7 mouse cellular contexts compared by ENCODE assay signal in genomic region chr12:105981121-105981973, GRCm38 (mm10). TPM values are rescaled to one million over a fixed set of nuclear protein-coding genes. Genes with fewer than 3 reads are reported as not detected.
DNase-seq lines count a peak whose midpoint lies in the region; ATAC-seq lines count a peak whose summit lies in the region.

No protein-coding gene starts in this region.

- ATAC-seq in embryonic facial prominence, embryonic 15.5 days (ENCODE audit: insufficient number of reproducible peaks, low FRiP score, low TSS enrichment, low read depth) = no peak

- H3K4me2 ChIP-seq in embryonic facial prominence, embryonic 15.5 days (replicated peaks) = 0 out of 2 replicates have a peak overlapping the region, but pooled peaks have one; percentile 12

- H3K27me3 ChIP-seq in embryonic facial prominence, embryonic 15.5 days = no peaks in the 10 kb centered on the region

- H3K36me3 ChIP-seq in embryonic facial prominence, embryonic 15.5 days = no peaks in the 10 kb centered on the region

- H3K4me3 ChIP-seq in embryonic facial prominence, embryonic 15.5 days (replicated peaks) = no peak overlapping the region

- 33% methylated on average over 13 of the region's 16 CpGs for WGBS in embryonic facial prominence, embryonic 15.5 days

- DNase-seq in CD4-positive, CD25-positive, alpha-beta regulatory T cell, adult 2 months (ENCODE audit: low read depth, low spot score) = peak; percentile 66
- DNase-seq in ES-CJ7 (ENCODE audit: low read depth, low spot score) = peak; percentile 87
- DNase-seq in kidney, adult 9 months = peak; percentile 12
- DNase-seq in lung, postnatal 14 days = peak; percentile 33
- DNase-seq in cerebellum, adult 11 months = no peak
- DNase-seq in layer of hippocampus, adult 9-10 months (ENCODE audit: low spot score) = no peak

- H3K9ac ChIP-seq in embryonic facial prominence, embryonic 15.5 days = no peak overlapping the region

- no peak overlapping the region for H3K27ac ChIP-seq in embryonic facial prominence, embryonic 15.5 days (replicated peaks)

- H3K4me1 ChIP-seq in embryonic facial prominence, embryonic 15.5 days = no peaks in the 10 kb centered on the region

- no peaks in the 10 kb centered on the region for H3K9me3 ChIP-seq in embryonic facial prominence, embryonic 15.5 days (replicated peaks)

RNA-seq across cellular contexts. Expression of gene Vrk1, which starts 28.7 kb away (rescaled TPM):
- polyA plus RNA-seq in embryonic facial prominence, embryonic 15.5 days (2015; fragmentation: Nextera tagmentation; extraction: Ambion mirVana) = 51.2 and 54.2 TPM in 2 replicates

Comparison
In these comparisons a context has a peak if more than half of its experiments do, and no peak if none do; other contexts are left out.
1. DNase-seq: peak in CD4-positive, CD25-positive, alpha-beta regulatory T cell, adult 2 months (single experiment), ES-CJ7 (single experiment), kidney, adult 9 months (single experiment) and lung, postnatal 14 days (single experiment); none in cerebellum, adult 11 months (single experiment) and layer of hippocampus, adult 9-10 months (single experiment).